Mouse (Mus musculus): ENCODE measurements around the gene Ulk4. TPM values are rescaled to one million over a fixed set of nuclear protein-coding genes. Genes with fewer than 3 reads are reported as not detected.

Ulk4 gene
- polyA plus RNA-seq, 1 experiment from 2014 or later, result 213 TPM

DNA sequence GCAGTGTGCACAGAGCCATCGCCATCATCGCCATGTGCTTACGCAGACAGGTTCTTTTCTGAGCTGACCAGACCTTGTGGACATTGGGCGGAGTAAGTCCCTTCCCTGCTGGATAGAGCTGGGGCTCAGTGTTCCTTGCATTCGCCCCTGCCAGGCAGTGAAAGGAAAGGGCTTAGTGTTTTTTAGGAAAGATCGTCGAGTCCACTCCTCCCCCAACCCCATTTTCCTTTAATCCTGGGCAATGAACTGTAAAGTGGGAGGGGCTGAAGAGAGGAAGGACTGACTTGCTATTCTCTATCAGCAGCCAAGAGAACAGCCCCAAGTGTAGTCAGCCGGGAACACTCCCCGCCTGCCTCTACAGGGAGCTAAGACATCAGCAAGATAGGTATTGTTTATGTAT lies 26.8 kb upstream of the Ulk4 start:
- Histone ChIP-seq H3K4me1 (ENCODE audit: control insufficient read depth, insufficient read depth, low read length) (peaks cover under 1% of the 10 kb centered on the region), H3K9ac (replicated peaks; ENCODE audit: low read length) (no peak overlapping the region), H3K27ac (replicated peaks; ENCODE audit: low read depth, low read length) (no peak overlapping the region), H3K4me3 (ENCODE audit: low read depth, low read length) (no peak overlapping the region), H3K4me2 (ENCODE audit: low read depth, low read length) (no peak overlapping the region), H3K27me3 (ENCODE audit: control insufficient read depth, insufficient read depth, low read length) (no peaks in the 10 kb centered on the region), H3K9me3 (replicated peaks; ENCODE audit: control insufficient read depth, low read length) (no peaks in the 10 kb centered on the region), H3K36me3 (replicated peaks; ENCODE audit: control insufficient read depth, insufficient read depth, low read depth, low read length) (no peaks in the 10 kb centered on the region)
- DNase-seq (ENCODE audit: low spot score) (no peak), ATAC-seq (replicated peaks; ENCODE audit: insufficient number of reproducible peaks, low FRiP score, low TSS enrichment, low read depth) (peak; percentile 34; the same call in 1 of the 2 replicates)
- WGBS, result 42% methylated on average over 9 of the region's 9 CpGs

DNA sequence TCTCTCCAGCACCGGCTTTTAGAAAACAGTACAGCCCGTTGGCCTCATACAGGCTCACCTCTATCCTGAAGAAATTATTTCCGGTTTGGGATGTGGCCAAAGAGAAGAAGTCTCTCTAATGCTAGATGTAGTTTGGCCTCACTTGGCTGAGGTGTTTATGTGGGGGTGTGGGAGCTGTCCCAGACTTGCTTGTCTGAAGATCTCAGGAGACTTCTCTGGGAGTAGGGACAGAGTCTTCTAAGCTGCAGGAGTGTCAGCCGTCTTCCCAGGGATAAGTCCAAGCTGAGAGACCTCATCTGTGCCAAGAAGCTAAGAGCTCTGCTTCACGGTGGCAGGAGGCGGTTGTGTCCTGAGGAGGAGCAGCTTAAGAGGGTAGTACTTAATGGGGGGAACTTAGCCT lies 26.1 kb upstream of the Ulk4 start:
- Histone ChIP-seq H3K4me3 (ENCODE audit: low read depth, low read length) (no peak overlapping the region), H3K4me1 (ENCODE audit: control insufficient read depth, insufficient read depth, low read length) (peaks cover 5% of the 10 kb centered on the region), H3K36me3 (replicated peaks; ENCODE audit: control insufficient read depth, insufficient read depth, low read depth, low read length) (no peaks in the 10 kb centered on the region), H3K9ac (replicated peaks; ENCODE audit: low read length) (no peak overlapping the region), H3K9me3 (replicated peaks; ENCODE audit: control insufficient read depth, low read length) (no peaks in the 10 kb centered on the region), H3K27me3 (ENCODE audit: control insufficient read depth, insufficient read depth, low read length) (no peaks in the 10 kb centered on the region), H3K4me2 (ENCODE audit: low read depth, low read length) (no peak overlapping the region), H3K27ac (replicated peaks; ENCODE audit: low read depth, low read length) (no peak overlapping the region)
- DNase-seq (ENCODE audit: low spot score) (no peak), ATAC-seq (replicated peaks; ENCODE audit: insufficient number of reproducible peaks, low FRiP score, low TSS enrichment, low read depth) (no peak)
- whole genome bisulfite sequencing, result 74% methylated on average over 6 of the region's 6 CpGs

DNA sequence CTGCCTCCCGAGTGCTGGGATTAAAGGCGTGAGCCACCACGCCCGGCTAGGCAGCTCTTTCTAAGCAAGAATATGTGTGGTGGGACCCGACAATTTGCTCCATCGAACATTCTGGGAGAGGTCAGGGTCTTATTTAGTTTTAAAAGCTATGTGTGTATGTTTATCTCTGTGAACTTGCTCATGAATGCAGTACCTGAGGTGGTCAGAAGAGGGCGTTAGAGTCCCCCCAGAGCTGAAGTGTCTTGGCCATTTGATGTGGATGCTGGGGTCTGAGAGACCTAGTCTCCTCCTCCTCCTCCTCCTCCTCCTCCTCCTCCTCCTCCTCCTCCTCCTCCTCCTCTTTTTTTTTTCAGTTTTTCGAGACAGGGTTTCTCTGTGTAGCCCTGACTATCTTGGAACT lies 25.5 kb upstream of the Ulk4 start:
- H3K4me2 ChIP-seq (ENCODE audit: low read depth, low read length), result no peak overlapping the region
- H3K36me3 ChIP-seq (replicated peaks; ENCODE audit: control insufficient read depth, insufficient read depth, low read depth, low read length), result no peaks in the 10 kb centered on the region
- no peaks in the 10 kb centered on the region for H3K27me3 ChIP-seq (ENCODE audit: control insufficient read depth, insufficient read depth, low read length)
- DNase-seq (ENCODE audit: low spot score) (no peak), ATAC-seq (replicated peaks; ENCODE audit: insufficient number of reproducible peaks, low FRiP score, low TSS enrichment, low read depth) (no peak)
- no peaks in the 10 kb centered on the region for H3K9me3 ChIP-seq (replicated peaks; ENCODE audit: control insufficient read depth, low read length)
- no peak overlapping the region for H3K27ac ChIP-seq (replicated peaks; ENCODE audit: low read depth, low read length)
- no peak overlapping the region for H3K9ac ChIP-seq (replicated peaks; ENCODE audit: low read length)
- 89% methylated on average over 7 of the region's 8 CpGs for WGBS
- no peak overlapping the region for H3K4me3 ChIP-seq (ENCODE audit: low read depth, low read length)
- H3K4me1 ChIP-seq (ENCODE audit: control insufficient read depth, insufficient read depth, low read length), result peaks cover 5% of the 10 kb centered on the region

- no peak overlapping the region for H3K9ac ChIP-seq (replicated peaks; ENCODE audit: low read length)
- no peak overlapping the region for H3K4me2 ChIP-seq (ENCODE audit: low read depth, low read length)
- DNase-seq (ENCODE audit: low spot score) (no peak), ATAC-seq (replicated peaks; ENCODE audit: insufficient number of reproducible peaks, low FRiP score, low TSS enrichment, low read depth) (no peak)
- no peaks in the 10 kb centered on the region for H3K9me3 ChIP-seq (replicated peaks; ENCODE audit: control insufficient read depth, low read length)
- H3K27me3 ChIP-seq (ENCODE audit: control insufficient read depth, insufficient read depth, low read length), result peaks cover 3% of the 10 kb centered on the region; the same call in 1 of the 2 replicates
- no peaks in the 10 kb centered on the region for H3K36me3 ChIP-seq (replicated peaks; ENCODE audit: control insufficient read depth, insufficient read depth, low read depth, low read length)
- H3K4me3 ChIP-seq (ENCODE audit: low read depth, low read length), result no peak overlapping the region
- H3K27ac ChIP-seq (replicated peaks; ENCODE audit: low read depth, low read length), result no peak overlapping the region
- peaks cover 5% of the 10 kb centered on the region for H3K4me1 ChIP-seq (ENCODE audit: control insufficient read depth, insufficient read depth, low read length)
- WGBS, result 75% methylated on average over 22 of the region's 22 CpGs
These were observed 24.3 kb upstream of the Ulk4 start for GRCm38 (mm10) chr9:121301041-121301920.

DNA sequence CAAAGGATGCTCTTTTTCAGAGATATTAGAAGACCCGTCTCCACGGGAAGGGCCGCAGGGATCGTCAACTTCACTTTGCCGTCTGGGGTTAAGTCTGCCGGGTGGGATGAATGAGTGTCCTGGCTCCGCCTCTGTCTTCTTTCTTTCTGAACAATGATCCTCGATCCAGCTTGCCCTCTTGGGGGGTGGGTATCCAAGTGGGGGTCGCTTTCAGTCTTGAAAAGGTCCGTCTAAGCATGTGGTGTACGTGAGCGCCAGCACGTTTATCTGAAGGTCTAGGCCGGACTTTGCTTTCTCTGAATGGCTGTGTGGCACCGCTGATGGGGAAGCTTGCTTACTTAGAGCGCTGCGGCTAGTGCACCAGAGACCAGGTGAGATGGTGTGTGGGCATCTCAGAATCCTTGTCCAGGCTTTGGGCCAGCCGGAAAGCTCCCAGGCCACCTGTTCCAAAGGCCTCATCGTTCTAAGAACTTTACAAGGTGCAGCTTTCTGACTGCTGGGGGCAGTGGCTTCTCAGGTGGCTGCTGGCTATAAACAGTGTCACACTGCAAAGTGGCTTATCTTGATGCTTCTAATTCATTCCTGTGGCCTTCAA lies 23.1 kb upstream of the Ulk4 start:
- 48% methylated on average over 19 of the region's 19 CpGs for WGBS
- H3K36me3 ChIP-seq (replicated peaks; ENCODE audit: control insufficient read depth, insufficient read depth, low read depth, low read length), result no peaks in the 10 kb centered on the region
- H3K9ac ChIP-seq (replicated peaks; ENCODE audit: low read length), result 0 out of 2 replicates have a peak overlapping the region, but pooled peaks have one; percentile 7
- no peak overlapping the region for H3K4me2 ChIP-seq (ENCODE audit: low read depth, low read length)
- H3K4me3 ChIP-seq (ENCODE audit: low read depth, low read length), result no peak overlapping the region
- no peak for DNase-seq (ENCODE audit: low spot score)
- H3K27me3 ChIP-seq (ENCODE audit: control insufficient read depth, insufficient read depth, low read length), result peaks cover 3% of the 10 kb centered on the region; the same call in 1 of the 2 replicates
- H3K27ac ChIP-seq (replicated peaks; ENCODE audit: low read depth, low read length), result no peak overlapping the region
- peaks cover 5% of the 10 kb centered on the region for H3K4me1 ChIP-seq (ENCODE audit: control insufficient read depth, insufficient read depth, low read length)
- ATAC-seq (replicated peaks; ENCODE audit: insufficient number of reproducible peaks, low FRiP score, low TSS enrichment, low read depth), result no peak
- H3K9me3 ChIP-seq (replicated peaks; ENCODE audit: control insufficient read depth, low read length), result no peaks in the 10 kb centered on the region

- Histone ChIP-seq H3K27ac (replicated peaks; ENCODE audit: low read depth, low read length) (no peak overlapping the region), H3K4me3 (ENCODE audit: low read depth, low read length) (no peak overlapping the region), H3K36me3 (replicated peaks; ENCODE audit: control insufficient read depth, insufficient read depth, low read depth, low read length) (no peaks in the 10 kb centered on the region), H3K4me2 (ENCODE audit: low read depth, low read length) (peak overlapping the region; percentile 97; the same call in 1 of the 2 replicates), H3K4me1 (ENCODE audit: control insufficient read depth, insufficient read depth, low read length) (peaks cover 5% of the 10 kb centered on the region), H3K9ac (replicated peaks; ENCODE audit: low read length) (no peak overlapping the region), H3K27me3 (ENCODE audit: control insufficient read depth, insufficient read depth, low read length) (peaks cover 3% of the 10 kb centered on the region; the same call in 1 of the 2 replicates), H3K9me3 (replicated peaks; ENCODE audit: control insufficient read depth, low read length) (no peaks in the 10 kb centered on the region)
- 70% methylated on average over 9 of the region's 9 CpGs for WGBS
- no peak for DNase-seq (ENCODE audit: low spot score)
- ATAC-seq (replicated peaks; ENCODE audit: insufficient number of reproducible peaks, low FRiP score, low TSS enrichment, low read depth), result no peak
These were observed 22.3 kb upstream of the Ulk4 start for GRCm38 (mm10) chr9:121299223-121299755.

DNA sequence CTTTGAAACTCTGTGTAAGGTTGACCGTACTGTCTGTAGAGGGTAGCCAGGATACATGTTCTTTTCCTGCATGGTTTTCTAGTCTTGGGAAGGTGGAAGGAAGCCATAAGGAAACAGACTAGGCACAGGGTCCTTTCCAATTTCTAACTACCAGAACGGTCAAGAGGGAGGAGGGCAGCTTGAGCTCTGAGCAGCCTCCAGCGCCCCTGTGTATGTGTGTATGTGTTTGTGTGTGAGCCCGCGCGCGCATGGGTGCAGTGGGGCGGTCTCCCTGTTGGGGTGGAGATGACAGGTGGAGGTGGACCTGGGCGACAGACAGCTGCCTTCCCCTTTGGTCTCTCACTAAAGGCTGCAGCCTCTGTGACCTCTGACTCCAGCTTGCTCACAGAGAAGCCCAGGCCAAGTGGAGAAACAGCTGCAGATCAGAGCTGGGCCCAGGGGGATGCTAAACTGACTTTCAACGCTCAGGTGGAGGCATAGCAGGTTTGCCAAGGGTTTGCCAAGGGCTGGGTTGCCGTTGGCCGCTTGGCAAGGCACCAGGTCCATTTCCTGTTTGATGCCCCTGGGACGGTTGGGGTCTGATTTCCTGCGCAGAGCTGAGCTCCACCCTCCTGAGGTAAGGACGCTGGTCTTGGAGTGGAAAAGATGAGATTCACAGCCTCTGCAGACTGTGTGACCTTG lies 21.6 kb upstream of the Ulk4 start:
- H3K27me3 ChIP-seq (ENCODE audit: control insufficient read depth, insufficient read depth, low read length), result peaks cover 3% of the 10 kb centered on the region; the same call in 1 of the 2 replicates
- H3K4me1 ChIP-seq (ENCODE audit: control insufficient read depth, insufficient read depth, low read length), result peaks cover 5% of the 10 kb centered on the region
- no peaks in the 10 kb centered on the region for H3K36me3 ChIP-seq (replicated peaks; ENCODE audit: control insufficient read depth, insufficient read depth, low read depth, low read length)
- no peak for DNase-seq (ENCODE audit: low spot score)
- ATAC-seq (replicated peaks; ENCODE audit: insufficient number of reproducible peaks, low FRiP score, low TSS enrichment, low read depth), result no peak
- 42% methylated on average over 15 of the region's 15 CpGs for WGBS
- peak overlapping the region; percentile 90 for H3K4me3 ChIP-seq (ENCODE audit: low read depth, low read length)
- H3K27ac ChIP-seq (replicated peaks; ENCODE audit: low read depth, low read length), result no peak overlapping the region
- H3K4me2 ChIP-seq (ENCODE audit: low read depth, low read length), result peak overlapping the region; percentile 97
- no peaks in the 10 kb centered on the region for H3K9me3 ChIP-seq (replicated peaks; ENCODE audit: control insufficient read depth, low read length)
- peak overlapping the region; percentile 89 for H3K9ac ChIP-seq (replicated peaks; ENCODE audit: low read length)
